Mouse (Mus musculus): ENCODE results near the gene Hnf4a.

Hnf4a gene

DNA sequence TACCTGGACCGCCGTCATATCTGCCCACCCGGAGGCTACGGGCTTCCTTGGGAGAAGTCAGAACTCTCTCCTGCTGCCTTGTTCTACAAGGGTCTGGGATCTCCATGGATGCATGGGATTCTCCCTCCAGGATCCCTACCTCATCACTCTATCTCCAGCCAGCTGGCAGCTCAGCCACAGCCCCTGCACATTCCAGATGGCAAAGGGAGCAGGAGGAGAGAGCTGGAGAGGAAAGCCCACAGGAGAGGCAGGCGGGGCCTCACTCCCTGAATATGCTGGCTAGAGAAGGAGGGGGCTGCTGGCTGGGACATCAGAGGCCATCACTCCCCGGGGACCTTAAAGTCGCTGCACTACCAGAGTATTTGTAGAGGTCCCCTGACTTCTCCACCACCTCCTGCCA lies 15.3 kb upstream of the Hnf4a start:
- no peak for DNase-seq

DNA sequence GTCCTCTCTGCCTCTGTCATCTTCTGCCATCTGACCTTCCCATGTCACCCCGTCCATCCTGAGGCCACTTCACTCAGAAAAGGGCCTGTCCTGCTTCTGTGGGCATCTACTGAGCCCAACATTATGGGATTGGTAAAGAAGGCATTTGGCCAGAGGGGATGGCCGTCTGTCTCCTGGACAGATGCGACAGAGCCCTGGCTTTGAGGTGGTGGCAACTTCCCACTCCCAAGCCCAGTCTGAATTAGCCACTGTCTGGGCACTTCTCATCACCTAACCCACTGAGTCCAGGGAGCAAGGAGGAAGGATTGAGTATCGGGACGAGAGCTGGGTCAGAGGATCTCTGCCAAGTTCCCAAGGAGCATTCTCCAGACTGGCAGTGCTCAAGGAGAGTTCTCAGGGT lies 14.6 kb upstream of the Hnf4a start, which contains the start of gene R3hdml:
Gene R3hdml, plus strand, starts transcription at position 301 of the 400 bp plus-strand sequence.
- no peak for DNase-seq

DNA sequence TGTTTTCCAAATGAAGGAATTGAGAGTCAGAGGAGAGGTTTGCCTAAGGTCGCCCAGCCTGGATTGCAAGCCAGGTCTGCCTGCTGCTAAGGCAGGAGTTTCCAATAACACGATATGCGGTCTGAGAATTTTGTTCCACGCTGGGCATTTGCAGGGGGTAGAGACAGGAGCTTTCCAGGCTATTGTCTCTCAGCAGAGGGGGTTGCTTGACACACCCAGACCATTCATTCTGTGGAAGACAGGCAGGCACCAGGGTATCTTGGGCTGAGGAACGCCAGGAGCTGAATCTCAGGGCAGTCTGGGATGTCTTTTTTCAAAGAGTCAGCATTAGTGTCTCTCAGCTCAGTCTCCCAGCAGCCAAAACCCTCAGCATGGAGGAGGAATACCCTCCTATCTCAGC lies 13.6 kb upstream of the Hnf4a start:
- DNase-seq: no peak

DNA sequence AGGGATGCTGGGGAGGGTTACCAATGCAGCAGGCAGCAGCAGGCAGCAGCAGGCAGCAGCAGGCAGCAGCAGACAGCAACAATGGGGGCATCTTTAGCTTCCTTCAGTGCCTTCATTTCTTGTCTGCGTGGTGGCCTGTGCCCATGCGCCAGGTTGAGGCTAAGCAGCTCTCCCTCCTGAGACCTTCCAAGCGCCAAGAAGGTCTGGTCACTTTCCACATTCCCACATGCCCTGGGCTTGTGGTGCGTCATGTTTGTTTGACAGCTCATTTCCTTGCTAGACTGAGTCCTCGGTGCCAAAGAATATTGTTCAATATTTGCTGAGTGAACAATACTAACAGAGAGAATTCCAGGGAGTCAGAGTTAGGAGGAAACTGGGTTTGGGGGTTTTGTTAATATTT lies 12.6 kb upstream of the Hnf4a start:
- DNase-seq: no peak

DNA sequence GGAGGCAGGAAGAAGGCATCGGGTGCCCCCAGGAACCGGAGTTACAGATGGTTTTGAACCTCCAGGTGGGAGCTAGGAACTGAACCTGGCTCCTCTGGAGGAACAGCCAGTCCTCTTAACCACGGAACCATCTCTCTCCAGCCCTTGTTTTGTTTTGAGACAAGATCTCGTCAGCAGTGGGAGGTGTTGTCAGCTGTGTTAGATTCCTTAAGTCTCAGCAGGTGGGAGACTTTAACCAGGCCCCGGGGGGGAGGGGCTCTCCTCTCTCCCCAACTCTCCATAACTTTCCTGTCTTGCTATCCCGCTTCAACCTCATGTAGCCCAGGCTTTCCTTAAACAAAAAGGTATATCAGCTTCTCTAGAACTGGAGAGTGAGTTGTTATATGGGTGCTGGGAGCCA lies 12.2 kb upstream of the Hnf4a start:
- DNase-seq: no peak

DNA sequence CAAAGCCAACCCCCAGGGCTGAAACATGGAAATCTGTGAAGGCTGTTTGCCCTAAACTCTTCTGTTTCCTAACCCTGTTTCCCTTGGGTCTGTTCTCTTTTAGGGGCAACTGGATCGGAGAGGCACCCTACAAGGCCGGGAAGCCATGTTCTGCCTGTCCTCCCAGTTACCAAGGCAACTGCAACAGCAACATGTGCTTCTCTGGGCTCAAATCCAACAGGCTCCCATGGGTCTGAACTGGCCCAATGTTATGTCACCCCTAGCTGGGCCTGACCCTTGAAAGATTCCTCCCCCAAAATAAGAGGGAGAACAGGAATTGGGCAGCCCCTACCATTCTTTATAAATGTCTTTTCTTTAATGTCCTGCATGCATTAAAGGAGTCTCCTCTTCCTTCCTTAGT lies 4.4 kb upstream of the Hnf4a start:
- no peak for DNase-seq

DNA sequence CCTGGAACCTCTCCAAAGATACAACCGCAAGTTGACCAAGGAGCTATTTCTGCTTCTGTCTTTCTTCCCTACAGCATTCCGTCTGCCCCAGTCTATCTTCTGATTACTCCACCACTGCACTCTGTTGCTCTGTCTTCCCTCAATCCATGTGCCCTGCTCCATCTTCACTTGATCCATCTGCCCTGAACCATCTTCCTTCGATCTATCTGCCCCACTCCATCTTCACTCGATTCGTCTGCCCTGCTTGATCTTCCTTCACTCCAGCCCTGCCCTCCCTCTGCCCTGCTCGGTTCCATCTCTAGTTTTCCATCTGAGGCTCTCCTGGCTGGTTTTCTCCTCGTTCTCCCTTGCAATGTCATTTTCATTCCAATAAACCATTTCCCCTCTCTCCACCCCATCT lies 3.4 kb upstream of the Hnf4a start:
- no peak for DNase-seq

DNA sequence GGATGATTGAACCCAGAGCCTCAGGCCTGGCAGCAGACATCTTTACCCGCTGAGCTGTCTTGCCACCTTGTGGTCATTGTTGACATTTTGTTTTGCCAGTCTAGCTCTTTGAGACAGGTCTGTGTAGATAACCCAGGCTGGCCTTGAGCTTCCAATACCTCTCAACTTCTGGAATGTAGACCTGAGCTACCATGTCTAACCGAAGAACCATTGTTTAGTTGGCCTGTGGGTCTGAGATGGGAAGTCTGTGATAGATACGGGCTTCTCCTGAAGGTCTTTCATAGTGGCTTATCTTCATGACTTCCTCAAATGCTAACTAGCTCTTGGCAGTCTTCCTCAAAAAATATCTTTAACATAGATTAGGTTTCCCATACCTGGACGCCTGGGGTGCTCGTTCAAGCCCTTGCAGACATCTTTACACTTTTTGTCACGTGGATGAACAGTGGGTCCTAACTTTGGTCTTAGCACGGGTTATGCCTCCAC lies 19.2 kb downstream of the Hnf4a start:
- DNase-seq: no peak

DNA sequence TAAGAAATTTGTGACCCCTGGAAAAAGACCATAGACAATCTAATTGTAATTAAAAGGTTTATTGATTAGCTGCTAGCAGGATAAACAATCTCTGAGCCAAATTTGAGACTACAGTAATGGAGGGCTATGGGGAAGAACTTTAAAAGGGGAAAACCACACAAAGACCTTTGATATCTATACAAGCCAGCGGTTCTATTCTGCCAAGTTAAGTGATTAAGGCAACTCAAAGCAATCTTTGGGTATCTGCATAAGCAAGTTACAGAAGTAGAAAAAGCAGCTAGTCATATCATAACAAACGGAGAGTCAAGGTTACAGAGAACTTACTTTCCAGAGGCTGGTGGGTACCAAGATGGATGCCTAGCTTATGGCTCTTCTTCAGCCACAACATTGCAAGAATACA lies 20.9 kb downstream of the Hnf4a start:
- DNase-seq: no peak

DNA sequence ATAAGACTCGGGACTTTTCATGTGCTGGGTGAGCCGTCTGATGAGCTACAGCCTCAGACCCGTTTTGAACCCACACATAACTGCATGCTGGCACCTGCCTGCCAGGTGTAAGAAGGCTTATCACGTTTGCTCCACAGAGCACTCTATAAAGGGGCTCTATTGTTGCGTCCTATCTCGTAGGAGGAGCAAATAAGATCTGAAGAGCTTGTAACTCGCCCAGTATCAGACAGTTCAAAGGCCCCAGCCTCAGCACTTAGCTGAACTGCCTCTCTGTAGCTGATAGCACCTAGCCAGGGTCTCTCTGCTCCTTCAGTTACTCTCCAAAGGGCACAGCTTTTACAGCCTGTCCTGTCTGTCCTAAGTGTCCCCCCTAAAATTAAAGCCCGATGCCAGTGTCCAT lies 23.8 kb downstream of the Hnf4a start:
- DNase-seq: no peak

DNA sequence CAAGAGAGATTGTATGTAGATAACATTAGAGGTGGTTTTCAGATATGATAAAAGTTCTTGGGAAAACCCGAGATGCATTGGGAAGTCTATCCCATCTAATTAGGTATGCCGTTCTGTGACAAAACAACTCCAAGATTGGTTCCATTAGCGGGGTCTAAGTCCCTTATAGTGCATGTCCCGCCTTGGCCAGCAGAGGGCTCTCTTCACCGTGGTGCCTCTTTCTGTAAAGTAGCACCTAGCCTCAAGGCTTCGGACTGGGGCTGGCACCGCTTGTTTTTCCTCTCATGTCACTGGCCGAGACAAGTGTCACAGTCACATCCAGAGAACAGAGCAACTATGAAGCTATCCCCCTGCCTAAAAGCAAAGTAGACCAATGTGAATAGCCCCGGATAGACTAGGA lies 25.3 kb downstream of the Hnf4a start:
- peak; percentile 68 for DNase-seq

DNA sequence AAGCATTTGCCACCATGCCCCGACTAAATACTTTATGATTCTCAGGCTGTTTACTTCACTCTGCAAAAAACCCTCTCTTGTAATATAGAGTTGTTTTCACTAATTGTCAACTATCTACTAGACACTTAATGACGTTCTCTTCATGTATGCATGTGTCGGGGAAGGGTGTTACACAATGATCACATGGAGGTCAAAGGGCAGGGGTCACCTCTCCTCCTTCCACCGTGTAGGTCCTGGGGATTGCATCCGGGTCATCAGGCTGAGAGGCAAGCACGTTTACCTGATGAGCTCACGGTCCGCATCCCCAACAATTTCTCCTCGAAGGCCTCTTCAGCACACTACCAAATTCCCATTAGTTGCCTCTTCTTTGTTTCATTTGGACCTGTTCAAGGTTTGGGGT lies 26.6 kb downstream of the Hnf4a start:
- no peak for DNase-seq

DNA sequence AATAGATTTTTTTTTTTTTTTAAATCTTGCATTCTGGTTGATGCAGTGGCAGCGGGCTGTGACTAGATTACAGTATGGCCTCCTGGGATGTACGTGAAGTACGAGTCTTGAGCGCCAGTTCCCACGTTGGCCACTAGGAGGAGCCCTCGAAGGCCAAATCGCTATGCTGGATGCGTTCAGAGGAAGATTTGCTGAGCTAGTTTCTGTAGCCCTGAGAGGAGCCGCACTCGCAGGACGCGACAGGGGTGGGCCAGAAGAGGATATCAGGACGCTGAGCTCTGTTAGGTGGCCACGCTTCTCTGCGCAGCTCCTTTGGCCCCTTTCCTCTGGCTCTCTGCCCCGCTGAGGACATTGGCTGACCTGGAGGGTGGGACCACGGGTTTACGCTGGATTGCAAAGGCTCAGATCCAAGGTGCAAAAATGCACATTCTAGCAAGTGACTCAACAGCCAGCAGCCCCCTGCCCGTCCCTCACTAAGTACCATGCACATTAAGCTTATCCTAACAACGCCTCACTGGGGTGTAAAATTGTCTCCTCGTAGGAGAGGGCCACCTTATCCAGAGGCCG lies 28.4 kb downstream of the Hnf4a start:
- peak; percentile 94 for DNase-seq

DNA sequence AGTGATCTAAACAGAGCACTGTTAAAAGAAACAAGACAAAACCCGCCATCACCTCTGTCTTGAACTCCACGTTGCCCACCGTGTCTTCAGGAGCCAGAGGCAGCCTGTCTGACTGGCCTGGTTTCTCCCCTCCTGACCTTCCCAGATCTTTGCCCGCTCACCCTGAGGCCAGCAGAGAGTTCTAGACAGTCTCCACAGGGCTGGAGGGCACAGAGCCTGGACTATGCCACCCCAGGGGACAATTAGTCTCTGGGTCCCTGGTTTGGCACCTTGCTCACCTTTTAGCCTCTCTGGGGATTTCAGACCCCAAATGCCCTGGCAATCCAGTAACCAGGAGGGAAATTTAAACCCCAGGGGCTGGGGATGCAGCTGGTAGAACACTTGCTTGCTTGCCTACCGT lies 30.8 kb downstream of the Hnf4a start:
- peak; percentile 57 for DNase-seq

DNA sequence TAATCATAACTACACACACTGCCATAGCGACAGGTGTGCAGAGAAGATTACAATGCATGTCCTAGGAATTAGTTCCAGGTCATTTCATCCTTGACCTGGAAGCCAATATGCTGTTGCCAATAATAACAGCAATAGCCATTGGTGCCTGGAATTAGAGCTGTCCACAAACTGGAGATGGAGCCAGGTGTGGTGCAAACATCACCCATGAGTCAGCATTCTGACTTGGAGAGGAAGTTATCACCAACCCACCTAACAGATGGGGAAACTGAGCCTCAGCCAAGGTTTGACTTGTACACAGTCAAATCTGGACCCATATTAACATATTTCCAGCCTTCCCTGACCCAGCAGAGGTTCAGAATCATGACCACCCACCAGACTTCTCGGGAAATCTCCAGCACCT lies 31.8 kb downstream of the Hnf4a start:
- no peak for DNase-seq

DNA sequence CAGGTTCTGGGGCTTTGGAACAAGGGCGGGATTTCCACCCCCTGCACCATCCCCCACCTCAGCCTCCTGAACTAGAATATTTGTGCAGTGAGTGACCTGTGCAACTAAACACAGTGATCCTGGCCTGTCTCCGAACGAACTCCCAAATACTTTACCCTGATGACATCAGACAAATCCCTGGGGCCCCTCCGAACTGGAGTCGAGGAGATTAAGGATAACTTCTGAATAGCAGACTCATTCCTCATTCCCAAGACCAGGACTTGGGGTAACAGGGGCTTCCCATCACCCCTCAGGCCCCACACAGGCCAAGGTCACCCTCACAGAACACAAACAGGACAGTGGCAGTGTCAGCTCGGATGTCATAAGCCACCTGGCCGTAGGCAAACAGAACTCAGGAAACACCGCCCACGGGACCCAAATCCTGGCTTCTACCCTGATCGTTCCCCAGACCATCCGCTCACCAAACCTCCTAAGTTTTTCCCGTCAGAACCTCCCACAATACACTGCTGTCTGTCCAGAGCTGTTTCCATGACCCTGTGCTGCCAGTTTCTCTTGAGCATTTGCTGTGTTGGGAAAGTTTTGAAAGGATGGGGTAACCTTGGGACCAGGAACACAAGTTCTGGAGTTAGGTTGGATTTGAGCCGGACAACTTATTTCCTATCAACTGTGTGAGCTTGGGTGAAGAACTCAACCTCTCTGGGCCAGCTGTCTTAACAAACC lies 32.9 kb downstream of the Hnf4a start:
- DNase-seq: no peak

DNA sequence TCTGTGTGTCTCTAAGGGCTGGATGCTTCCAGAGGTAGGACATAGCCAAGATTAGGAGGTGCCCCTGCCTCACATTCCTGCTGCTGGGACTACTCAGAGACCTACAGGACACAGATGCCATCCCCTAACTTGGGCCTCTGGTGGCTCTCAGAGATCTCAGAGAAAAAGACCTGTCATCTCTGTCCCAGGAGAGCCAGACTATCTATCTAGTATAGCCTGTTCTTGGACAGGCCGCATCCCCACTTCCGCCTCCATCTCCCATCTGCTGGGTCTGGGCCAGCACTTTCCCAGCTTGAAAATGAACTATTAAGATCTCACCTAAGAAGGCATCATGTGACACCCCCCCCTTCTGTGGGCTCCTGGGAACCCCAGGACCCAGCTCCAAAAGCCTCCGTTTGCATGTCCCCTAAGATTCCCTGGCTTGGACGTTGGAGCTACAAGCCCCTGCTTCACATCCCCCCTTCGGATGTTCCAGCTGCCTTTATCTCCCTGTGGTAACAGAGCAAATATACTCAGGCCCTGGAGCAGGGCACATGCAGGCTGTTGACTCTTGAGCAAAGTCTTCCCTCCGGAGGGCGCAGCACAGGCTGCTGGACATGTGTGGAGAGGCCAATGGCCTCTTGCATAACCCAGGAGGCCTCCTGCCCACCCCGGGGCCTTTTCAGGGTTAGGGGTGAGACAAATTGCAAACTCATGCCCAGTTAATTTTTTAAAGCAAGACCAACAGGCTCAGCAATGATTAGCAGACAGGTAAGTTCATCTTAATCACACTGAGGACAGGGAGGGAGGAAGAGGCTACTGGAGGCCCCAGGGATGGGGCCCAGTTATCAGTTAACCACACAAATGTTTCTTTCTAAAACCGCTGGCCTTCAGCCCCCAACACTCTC lies 33.9 kb downstream of the Hnf4a start:
- DNase-seq: peak; percentile 93

DNA sequence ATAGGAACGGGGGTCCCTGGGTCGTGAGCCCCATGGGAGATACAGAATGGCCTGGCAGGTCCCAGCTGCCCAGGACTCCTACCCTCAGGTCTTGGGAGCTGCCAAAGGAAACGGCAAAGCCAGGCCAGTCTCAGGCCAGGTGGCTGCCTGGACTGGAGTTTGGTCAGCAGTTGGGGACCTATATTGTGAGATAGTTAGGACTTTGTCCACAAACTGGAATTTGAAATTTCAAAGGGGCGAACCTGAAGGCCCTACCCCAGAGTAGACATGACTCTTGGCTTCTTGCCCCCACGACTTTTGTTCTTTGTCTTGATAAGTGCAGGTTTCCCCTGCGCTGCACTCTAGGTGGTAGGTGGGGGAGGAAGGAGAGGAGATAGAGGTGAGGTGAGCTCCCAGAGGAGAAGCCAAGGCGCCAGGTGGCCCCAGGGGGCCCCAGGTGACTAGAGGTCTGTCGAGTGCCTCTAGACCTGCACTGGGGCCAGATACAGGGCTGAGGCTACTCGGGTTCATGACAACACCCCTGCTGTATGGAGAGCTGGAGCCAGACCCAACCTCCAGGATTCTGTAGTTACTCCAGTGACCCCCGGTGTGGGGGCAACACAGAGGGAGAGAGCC lies 35.1 kb downstream of the Hnf4a start:
- peak; percentile 84 for DNase-seq

DNA sequence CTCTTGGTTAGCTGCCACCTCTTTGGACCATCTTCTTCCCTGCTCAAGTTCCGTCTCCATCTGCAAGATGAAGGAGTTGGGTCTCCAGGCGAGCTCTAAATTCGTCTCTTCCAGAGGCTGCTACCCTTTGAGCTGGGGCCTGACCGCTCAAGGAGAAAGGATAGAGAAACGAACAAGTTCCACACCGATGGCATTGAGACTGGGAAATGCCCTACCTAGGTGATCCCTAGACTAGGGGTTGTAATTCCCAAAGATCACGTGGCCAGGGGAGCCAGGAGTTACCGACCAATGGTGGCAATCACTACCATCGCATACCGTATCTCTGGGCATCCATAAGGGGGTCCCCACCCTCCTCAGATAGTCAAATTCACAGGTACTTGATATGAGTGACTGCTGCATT lies 36.1 kb downstream of the Hnf4a start:
- DNase-seq: no peak

DNA sequence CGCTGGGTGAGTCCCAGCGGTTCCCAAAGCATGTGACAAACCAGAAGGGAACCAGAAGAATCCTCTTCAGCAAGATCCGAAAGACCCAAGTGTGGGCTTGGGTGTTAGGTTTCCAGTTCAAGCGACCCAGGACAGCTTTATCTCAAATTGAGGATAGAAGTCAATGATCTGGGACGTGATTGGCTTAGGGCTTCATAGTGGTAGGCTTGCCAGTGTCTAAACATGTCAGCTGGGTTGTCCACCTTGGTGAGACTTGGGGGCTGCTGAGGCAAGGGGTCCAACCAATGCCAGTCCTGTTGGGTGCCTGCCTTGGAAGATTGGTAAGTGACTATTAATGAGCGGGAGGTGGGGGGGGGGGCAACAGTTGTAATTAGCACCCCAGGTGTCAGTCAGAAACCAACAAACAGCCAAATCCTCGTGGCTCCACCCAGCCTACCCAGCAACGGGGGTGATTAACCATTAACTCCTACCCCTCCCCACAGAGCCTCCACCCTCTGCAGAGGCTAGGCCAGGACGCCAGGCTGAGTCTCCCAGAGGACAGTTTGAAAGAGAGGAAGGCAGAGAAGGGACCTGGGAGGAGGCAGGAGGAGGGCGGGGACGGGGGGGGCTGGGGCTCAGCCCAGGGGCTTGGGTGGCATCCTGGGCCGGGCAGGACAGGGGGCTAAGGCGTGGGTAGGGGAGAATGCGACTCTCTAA lies 40.2 kb downstream of the Hnf4a start:
- peak; percentile 86 for DNase-seq

DNA sequence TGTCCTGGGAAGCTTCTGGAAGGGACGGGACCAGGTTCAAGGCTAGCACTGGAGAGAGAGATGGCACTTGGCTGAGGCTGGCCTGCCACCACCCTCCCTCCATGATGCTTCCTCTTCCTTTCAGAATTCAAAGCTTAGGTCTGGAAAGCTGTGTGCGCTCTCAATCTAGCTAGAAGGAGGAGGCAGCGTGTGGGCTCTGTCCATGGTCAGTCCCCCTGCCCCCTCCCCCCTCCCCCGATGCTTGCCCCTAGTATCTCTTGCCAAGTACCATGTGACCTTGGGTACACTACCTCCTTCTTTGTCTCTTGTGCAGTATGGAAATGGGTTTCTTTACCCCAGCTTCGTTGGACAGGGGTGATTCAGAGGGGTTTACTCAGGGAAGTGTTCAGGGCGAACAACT lies 42.2 kb downstream of the Hnf4a start:
- no peak for DNase-seq

DNA sequence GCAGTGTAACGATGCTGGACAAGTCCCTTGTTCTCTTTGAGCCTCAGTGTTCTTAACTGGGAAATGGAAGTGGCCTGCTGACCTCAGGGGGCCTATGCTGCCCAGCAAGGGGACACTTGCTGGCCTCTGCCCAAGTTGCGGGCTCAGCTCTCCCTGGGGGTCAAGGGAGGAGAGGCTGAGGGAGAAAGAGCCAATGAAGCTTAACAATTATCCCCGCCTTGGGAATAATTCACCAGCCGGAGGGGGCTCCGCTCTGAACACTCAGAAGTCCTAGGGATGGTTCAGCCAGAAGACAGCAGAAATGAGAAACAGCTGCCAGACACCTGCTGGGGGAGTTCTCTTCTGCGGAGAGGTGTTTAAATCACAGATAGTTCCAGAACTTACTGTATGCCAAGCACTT lies 43.2 kb downstream of the Hnf4a start:
- peak; percentile 87 for DNase-seq

DNA sequence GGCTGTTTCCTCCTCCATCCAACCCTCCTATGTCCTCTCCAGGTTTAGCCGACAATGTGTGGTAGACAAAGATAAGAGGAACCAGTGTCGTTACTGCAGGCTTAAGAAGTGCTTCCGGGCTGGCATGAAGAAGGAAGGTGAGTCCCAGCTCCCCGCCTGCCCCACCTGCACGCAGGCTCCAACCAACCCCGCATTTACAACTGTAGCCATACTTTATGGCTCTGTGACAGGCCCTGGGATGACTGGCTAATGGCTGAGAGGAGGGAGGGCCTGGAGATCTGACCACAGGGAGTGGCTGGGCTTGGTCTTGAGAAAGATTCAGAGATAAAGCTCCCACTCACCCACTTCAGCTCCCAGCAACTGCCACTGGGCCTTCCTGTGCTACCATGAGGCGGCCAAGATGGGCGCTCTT lies 45.9 kb downstream of the Hnf4a start:
- no peak for DNase-seq

Measured in kidney, adult 11 months (tissue).